Mouse (Mus musculus) heart, embryonic 15.5 days (tissue): ENCODE data around the gene Tlr8. TPM values are rescaled to one million over a fixed set of nuclear protein-coding genes. Genes with fewer than 3 reads are reported as not detected.

ENCODE experiments used
- ATAC-seq: fragments of 200-750 bp; cut with Nextera tagmentation; replicated peaks from 2 replicates; pipeline ENCODE4 v1.8.0; 2017; ENCODE audit warnings: low read depth, moderate TSS enrichment; ENCODE audit not compliant: insufficient number of reproducible peaks, insufficient read depth, low FRiP score
- H3K27ac ChIP-seq: fragments of 300-500 bp; sonication (generic); 2 replicates; pipeline ENCODE4 v1.5.1; 2015; ENCODE audit warnings: mild to moderate bottlenecking, inconsistent platforms
- H3K27me3 ChIP-seq: fragments of 300-500 bp; sonication (generic); 2 replicates; pipeline ENCODE4 v1.6.1; 2015; ENCODE audit warnings: inconsistent platforms
- H3K36me3 ChIP-seq: fragments of 300-500 bp; sonication (generic); 2 replicates; pipeline ENCODE4 v1.6.1; 2015; ENCODE audit warnings: mild to moderate bottlenecking, inconsistent platforms
- H3K4me1 ChIP-seq: fragments of 300-500 bp; sonication (generic); replicated peaks from 2 replicates; pipeline ENCODE4 v1.6.1; 2015; ENCODE audit warnings: inconsistent platforms
- H3K4me2 ChIP-seq: fragments of 300-500 bp; sonication (generic); 2 replicates; pipeline ENCODE4 v1.6.1; 2015; ENCODE audit warnings: inconsistent platforms, mild to moderate bottlenecking, moderate library complexity
- H3K4me3 ChIP-seq: fragments of 300-500 bp; sonication (generic); 2 replicates; pipeline ENCODE4 v1.5.1; 2015; ENCODE audit warnings: mild to moderate bottlenecking, inconsistent platforms
- H3K9ac ChIP-seq: fragments of 300-500 bp; sonication (generic); 2 replicates; pipeline ENCODE4 v1.6.1; 2015; ENCODE audit warnings: mild to moderate bottlenecking, inconsistent platforms
- H3K9me3 ChIP-seq: fragments of 300-500 bp; sonication (generic); replicated peaks from 2 replicates; pipeline ENCODE4 v1.6.1; 2016; ENCODE audit warnings: inconsistent platforms
- WGBS: fragments of 180-500 bp; shearing (Covaris S2); methylation state at CpG from one replicate; pipeline ENCODE4 v1.1.7; 2015; ENCODE audit warnings: mixed read lengths; 5-methylcytosine and 5-hydroxymethylcytosine counted together
- polyA plus RNA-seq: library from polyadenylated mRNA; unstranded; fragments of >200 nt; fragmentation: Nextera tagmentation; extraction: Ambion mirVana; gene quantifications from 2 replicates; pipeline ENCODE4 v1.2.1, GENCODE M21; 2015

Gene Tlr8
- polyA plus RNA-seq, 1 experiment from 2014 or later, result 0.26 TPM

- H3K27me3 ChIP-seq, result no peaks in the 10 kb centered on the region
- no peak overlapping the region for H3K4me2 ChIP-seq
- ATAC-seq, result no peak
- H3K9me3 ChIP-seq, result no peaks in the 10 kb centered on the region
- no peak overlapping the region for H3K4me3 ChIP-seq
- WGBS, result 56% methylated on average over 2 of the region's 2 CpGs
- no peaks in the 10 kb centered on the region for H3K36me3 ChIP-seq
- H3K27ac ChIP-seq, result no peak overlapping the region
- no peaks in the 10 kb centered on the region for H3K4me1 ChIP-seq
- H3K9ac ChIP-seq, result no peak overlapping the region
These were observed 62.8 kb downstream of the Tlr8 start for GRCm38 (mm10) chrX:167201365-167201764.

GRCm38 (mm10) chrX:167195228-167195649 lies 68.9 kb downstream of the Tlr8 start:
- H3K27ac ChIP-seq, result no peak overlapping the region
- H3K4me2 ChIP-seq, result no peak overlapping the region
- no peaks in the 10 kb centered on the region for H3K9me3 ChIP-seq
- H3K9ac ChIP-seq, result no peak overlapping the region
- ATAC-seq, result no peak
- H3K4me1 ChIP-seq, result no peaks in the 10 kb centered on the region
- H3K36me3 ChIP-seq, result no peaks in the 10 kb centered on the region
- WGBS, result 35% methylated on average over 2 of the region's 2 CpGs
- no peak overlapping the region for H3K4me3 ChIP-seq
- no peaks in the 10 kb centered on the region for H3K27me3 ChIP-seq

Other genes with a start within 250 kb of the Tlr8 start
- 2,285 and 2,968 TPM in 2 replicates for gene Tmsb4x, start 55.0 kb downstream of the Tlr8 start, polyA plus RNA-seq
- 0.35 and 0.84 TPM in 2 replicates for gene Tlr7, start 66.2 kb upstream of the Tlr8 start, polyA plus RNA-seq
- gene Prps2, start 118.4 kb upstream of the Tlr8 start, polyA plus RNA-seq, result 38.0 and 43.1 TPM in 2 replicates